Mouse (Mus musculus) urinary bladder, postnatal 36 days (tissue): ENCODE results near the gene Clmp.
"Not testable (repeated sequence)": the region's sequence is repeated elsewhere in the genome, so short reads cannot be mapped to it uniquely, and the experiment has no call there.

Experiments
- DNase-seq, 2 experiments: peaks; one replicate each; pipeline ENCODE4 v3.0.0; 2022; ENCODE audit warnings: low spot score in 2 of 2, mixed read lengths in 1 of 2

Gene Clmp

DNA sequence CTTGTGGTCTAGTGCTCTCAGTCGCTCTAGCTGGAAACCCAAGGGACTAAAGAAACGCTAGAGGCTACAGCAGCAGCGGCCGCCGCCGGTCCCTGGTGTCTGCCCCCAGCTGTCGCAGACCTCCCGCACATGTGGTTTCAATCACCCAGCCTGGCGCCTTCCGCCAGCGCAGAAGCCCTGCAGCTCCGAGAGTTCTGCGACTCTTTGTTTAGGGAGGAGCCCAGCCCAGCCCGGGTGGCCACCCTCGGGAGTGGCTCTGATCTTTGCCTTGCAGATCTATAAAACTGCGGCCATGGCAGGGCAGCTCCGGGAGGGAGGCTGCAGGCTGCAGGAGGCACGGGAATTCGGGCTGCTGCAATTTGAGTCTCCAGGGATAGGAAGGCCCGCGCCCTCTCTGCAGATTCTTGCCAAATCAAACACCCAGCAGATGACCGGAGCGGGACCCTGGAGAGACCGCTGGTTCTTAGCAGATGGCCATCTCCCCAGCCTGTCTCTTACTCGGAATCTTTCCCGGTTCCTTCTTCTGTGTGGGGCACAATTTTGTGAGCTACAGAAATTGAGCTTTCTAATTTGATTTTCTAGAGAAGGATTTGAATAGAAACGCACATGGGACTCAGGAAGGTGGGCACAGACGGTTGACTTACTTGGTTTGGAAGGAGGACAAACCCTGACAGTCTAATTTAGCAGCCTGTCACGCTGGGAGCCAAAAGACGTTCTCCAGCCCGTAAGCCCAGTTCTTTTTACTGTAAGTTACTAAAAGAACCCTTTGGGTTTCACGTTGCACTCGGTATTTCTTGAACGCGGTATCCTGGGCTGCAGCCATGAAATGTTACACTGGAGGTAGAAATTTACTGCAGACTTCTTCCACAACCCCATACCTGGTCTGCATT, 45.2 kb downstream of the Clmp start:
- peak; percentile 68 to 73 for DNase-seq

DNA sequence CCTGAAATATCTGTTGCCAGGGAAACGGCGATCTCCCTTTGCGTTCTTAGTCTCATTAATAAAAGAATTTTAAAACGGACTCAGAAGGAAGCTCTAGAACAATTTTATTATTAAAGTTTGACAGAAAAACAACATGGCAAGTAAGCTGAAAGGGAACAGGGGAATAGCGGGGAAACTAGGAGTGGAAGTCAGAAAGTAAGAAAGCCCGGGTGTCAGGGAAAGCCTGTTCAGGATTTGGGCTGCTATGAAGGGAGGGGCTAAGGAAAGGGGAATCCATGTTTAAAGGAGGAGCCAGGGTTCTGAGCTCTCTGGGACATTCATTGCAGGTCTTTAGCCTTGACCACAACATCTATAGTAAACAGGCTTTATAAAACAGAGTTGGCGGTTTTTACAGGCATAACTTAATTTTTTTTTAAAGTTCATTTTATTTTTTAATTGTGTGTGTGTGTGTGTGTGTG, 45.9 kb downstream of the Clmp start:
- DNase-seq, result no peak

DNA sequence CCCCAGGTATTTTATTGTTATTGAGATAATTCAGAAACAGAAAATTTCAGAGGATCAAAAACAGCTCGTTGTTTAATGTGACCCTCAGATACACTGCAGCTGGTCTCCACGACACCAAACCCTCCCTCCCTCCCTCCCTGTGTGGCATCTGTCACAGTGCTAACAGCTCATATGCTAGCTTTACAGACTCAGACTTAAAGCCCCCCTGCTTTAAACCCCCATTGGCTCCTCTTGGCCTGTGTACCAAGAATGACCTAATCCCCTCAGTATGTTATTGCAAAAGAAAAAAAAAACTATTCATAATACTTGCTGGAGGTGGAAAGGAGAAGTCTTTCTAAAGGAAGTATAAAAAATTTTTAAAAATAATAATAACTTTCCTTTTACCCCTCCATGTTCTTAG, 46.5 kb downstream of the Clmp start:
- DNase-seq, result no peak

DNA sequence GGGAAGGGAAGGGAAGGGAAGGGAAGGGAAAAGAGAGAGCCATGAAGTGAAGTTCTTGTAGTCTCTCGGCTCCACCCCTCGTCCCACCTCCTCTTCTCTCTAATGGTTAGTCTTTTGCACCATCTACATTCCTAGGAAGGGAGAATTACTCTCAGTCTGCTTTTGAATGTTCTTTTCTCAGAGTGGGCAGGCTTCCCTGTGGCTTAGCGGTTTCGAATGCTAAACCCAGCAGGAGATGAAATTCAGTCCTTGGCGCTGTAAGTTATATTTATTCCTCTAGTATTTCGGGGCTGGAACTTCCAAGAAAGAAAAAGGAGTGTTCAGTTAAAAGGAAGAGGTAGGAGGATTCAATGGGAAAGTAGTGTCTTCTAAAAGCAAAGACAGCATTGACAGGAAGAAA, 51.4 kb downstream of the Clmp start:
- no peak for DNase-seq

DNA sequence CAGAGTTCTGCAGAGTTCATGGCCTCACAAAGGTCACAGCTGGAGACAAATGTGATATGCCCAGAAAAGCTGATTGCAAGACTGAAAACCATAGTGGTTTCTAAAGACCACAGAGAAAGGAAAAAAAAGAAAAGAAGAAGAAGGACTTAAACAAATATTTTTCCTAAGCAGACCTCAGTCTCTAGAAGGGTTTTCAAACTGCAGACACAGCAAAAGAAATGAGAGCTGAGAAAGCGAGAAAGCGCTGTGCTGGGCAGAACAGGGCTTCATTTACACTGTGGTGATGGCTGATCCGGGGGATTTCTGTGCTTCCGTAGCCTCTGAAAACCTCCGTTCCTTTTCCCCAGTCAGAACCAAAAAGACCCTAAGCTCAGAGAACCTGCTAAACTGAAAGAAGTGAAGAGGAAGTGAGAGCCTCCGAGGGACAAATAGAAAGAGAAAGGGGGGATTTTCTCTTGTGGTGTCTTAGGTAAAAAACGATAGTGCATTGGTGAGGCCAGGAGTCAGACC, 57.8 kb downstream of the Clmp start:
- DNase-seq, result no peak

DNA sequence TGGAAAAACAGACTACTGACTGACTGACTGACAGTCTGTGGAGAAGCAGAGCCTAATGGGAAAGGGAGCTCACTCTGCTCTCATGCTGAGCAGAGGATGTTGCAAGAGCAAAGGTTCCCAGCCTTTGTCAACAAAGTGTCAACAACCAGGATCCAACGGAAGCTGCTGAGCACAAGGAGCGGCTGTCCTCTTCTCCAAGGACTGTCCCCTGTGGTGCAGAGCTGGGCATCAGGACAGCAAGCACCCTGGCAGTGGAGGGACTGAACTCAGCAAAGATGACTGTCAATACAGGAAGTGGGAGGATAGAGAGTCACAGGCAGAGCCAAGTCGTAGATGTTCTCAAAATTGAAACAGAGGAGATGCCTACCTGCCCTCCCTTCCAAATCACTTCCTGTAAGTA, 58.5 kb downstream of the Clmp start:
- DNase-seq, result no peak

DNA sequence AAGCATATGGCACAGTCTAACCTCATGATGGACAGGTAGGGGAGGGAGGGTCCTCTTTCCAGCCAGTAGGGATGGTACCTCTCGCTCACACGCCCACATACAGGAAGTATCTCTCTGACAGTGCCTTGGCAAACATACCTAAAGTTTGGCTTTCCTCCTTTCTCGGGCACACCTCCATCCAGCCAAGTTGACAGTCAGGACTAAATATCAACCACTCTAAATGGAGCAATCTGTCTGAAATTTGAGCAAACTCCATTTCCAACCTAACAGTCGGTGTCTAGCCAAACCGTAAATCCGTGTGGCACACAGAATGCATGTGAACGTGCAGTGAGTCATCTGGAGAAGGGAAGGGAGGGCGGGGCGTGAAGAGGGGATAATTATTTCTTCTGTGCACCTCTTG, 61.0 kb downstream of the Clmp start:
- no peak for DNase-seq

DNA sequence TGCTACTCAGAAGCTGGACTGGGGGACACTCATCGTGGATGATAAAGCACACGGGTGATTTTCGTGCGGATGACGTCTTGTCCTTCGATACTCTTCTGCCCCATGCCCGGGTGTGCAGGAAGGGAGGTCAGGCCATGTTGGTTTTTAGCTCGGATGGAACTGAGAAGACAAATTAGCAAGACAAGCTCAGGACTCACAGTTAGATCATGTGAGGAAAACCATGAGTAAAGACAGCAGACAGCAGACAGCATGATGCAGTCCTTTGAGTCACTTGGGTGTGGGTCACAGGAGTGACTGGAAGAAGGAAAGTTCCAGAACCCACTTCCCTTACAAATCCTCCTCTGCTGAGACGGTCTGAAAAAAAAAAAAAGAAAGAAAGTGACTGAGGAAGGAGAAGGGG, 61.5 kb downstream of the Clmp start:
- no peak for DNase-seq

DNA sequence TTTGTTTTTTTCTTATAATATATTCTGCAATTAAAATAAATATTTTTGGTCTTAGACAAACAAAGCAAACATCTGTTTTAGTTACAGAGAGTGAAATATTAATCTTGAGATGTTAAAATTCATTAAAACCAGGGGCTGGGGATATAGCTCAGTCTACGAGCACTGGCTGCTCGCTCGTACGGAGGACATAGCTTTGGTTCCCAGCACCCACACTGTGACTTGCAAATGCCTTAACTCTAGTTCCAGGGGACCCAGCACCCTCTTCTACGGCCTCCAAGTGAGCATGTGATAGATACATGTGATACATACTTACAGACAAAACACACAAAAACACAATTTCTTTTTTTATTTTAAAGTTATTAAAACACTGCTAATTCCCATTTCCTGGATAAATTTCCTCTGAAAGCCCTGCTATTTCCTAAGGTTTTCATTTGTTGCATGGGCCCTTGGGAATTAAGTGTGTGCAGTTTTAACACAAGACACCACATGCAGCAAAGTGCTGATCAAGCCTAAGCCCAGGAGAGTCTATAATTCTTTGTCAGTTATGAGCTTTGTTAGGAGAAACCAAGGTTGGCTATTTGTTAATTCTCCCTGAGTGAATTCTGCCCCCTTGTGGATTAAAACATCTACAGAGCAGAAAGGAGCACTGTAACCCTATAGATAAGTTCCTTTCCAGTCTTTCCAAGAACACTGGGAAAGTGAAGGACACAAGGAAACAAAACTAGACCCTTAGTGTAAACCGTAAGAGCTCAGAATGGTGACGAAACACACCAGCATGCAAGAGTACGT, 64.3 kb downstream of the Clmp start:
- DNase-seq, result no peak

DNA sequence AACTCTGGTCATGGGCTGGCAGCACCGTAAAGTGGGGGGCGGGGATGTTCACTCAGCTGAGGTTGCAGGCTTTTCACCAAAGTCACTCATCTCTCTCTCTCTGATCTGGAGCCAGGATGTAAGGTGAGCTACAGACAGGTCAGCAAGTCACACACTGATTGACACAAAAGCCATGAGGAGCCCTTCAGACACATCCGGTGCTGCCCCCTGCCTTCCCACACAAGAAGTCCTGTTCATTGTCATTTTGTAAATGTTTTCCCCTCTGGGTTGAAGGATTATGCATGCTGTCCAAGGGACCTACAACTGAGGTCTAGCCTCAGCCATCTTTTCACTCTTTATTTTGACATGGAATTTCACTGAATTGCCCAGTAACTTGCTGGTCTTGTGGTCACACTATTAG, 66.0 kb downstream of the Clmp start:
- no peak for DNase-seq

DNA sequence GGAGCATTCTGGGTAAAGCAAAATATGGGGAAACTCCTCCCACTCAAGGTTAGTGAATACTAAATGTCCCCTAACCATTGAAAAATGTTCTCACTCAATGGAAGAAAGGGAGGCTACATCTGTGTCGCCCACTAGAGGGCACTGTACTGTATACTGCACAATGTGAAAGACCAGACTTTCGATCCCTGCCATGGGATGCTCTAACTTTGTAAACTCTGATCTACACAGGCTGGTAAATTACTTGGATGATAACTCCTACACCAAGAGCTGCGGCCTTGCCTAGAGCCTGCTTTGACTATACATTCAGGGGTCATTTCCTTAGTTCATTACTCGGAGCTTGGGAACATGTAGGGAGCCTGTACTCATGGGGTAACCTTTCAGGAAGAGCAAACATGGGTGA, 70.6 kb downstream of the Clmp start:
- peak; percentile 40 to 43 for DNase-seq

DNA sequence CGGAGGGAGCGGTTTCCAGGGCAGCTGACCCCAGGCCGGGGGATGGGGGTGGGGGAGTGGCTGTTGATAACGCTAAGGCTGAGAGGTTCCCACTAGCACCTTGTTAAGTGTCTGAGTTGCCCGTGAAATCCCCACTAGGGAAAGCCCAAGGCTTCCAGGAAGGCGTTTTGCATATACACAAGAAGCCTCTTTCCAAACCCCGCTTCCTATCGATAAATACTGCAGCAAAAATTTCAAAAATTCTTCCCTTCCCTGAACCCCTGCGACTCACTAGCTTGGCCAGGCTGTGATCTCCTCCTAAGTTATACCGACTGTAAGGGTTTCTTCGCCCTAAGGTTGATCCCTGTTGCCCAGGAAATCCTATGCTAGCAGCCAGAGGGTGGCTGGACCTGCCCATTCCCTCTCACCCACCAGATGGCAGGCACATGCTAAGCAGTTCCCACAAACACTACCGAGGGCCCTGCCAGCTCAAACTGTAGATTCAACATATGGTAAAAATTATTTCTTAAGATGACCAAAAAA, 71.4 kb downstream of the Clmp start:
- peak; percentile 53 to 59 for DNase-seq

DNA sequence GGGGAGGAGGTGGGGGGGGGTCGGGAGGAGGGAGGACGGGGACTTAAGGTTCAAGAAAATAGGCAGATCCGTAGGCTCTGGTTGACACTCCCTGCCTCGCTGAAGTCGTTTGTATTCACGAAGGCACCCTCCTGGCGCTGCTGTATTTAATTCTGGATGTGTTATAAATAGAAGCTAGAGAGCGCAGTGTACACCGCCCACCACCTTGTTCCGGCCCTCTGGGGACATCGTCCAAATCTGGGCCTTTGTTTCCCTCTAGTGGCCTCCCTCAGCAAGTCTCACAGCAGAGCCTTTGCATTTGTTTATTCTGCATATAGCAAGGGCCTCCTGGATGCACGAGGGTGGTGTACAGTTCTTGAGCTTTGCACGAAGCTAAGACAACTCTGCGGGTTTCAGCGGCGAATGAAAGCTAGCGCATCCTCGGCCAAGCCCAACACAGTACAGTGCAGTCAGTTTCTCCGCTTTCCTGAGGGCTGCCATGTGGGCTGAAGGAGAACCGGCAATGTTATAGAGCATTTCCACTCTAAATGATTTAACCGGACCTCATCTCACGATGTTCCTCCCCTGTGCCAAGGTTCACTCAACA, 72.0 kb downstream of the Clmp start:
- peak; percentile 51 to 73 for DNase-seq

DNA sequence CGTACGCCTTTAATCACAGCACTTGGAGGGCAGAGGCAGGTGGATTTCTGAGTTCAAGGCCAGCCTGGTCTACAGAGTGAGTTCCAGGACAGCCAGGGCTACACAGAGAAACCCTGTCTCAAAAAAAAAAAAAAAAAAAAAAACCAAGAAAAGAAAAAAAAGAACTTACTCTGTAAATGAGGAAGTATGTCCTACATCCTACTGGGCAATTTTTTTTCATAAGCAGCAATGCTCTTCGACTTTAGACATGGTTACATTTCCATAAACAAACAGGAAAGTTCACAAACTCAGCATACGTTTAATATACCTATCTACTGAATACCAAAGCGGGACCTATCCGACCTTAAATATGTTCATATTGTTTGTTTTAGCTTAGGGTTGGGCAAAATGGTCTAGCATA, 76.6 kb downstream of the Clmp start:
- no peak for DNase-seq

DNA sequence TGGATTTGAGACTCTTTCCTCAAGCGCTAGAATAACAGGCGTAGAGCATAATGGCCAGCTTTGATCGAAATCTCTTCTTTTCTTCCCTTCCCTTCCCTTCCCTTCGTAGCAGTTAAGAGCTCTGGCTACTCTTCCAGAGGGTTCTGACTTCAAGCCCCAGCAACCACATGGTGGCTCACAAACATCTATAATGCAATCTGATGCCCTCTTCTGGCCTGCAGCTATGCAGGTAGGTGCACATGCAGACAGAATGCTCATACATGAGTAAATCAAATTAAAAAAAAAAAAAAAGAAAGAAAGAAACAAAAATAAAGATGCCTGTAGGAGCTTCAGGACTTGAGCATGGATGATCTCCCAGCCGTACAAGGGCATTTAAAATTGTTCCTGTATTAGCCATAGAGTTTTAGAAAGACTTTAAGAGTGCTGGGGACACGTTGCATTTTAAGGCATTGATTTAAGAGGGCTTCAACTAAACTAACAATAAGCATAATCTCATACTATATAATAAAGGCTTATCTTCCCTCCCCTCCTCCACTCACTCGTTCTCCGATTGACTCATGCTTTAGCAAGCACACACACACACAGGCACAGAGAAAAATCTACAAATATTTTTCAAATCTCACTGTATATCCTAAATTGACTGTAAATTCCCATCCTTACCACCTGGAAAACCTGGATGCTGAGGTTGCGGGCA, 79.3 kb downstream of the Clmp start:
- no peak for DNase-seq

DNA sequence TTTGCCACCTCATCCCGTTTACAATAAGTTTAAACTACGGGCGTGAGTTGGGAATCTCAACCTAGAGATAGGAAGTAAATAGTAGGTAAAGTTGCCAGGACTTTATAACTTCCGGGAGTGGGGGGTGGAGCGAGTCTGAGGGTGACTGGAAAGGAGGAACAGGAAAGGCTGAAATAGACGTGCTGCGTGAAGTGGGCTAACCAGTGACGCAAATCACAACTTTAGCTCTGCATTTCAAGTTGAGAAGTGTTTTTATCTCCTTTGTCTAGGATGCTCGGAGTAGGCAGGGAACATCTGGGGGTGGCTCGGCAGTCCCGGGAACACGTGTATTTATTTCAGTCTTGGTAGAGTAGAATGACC, 79.8 kb downstream of the Clmp start:
- peak; percentile 46 to 53 for DNase-seq

DNA sequence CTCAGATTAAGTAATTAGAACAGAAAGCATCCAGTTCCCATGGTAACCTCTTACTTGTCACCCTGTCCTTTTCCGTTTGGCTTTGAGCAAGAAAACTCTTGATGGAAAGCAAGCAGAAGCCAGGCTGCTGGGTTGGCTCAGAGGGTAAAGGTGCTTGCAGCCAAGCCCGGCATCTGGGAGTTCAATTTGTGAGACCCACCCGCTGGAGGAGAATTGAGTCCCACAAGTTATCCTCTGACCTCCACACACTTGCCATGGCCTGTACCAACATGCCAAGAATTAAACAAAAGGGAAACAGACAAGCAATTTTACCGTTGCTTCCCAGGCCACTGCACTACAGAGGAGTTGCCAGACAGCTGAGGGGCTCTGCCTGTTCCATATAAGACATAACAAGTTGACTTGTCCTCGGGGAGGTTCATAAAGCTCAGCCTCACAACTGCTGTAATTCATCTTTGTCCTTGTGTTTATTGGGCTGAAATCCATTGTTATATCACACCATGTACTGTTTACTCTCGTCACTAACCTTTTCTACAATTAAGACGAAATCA, 80.4 kb downstream of the Clmp start:
- no peak for DNase-seq

DNA sequence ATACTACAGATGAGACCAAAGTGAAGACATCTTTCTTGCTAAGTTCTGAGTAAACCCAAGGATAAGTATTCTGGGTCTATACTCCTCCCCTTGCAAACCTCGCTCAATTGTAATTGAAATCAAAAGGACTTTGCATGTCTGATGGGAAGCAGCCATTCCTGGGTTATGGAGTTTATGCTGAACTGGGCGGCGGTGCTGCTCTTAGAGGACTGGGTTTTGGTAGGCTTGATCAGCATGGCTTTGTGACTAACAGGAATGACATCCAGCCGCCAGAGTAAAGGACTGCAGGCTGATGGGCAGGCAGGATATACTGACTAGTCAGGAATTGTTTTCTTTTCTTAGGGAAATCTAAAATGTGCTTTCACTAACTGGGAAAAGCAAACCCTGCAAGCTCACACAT, 82.2 kb downstream of the Clmp start:
- no peak for DNase-seq

DNA sequence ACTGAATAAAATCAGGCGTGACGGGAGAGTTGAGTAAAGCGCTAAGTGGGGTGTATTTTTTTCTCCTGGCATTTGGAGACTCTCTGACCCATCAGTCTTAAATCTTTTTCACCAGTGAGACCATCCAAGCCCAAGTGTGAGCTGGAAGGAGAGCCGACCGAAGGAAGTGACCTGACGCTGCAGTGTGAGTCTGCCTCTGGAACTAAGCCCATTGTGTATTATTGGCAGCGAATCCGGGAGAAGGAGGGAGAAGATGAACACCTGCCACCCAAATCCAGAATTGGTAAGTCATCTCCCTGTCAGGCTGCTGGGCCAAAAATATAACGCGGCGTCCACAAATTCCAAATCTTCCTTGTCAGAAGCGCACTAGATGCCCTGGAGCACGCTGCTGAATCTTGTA, 86.5 kb downstream of the Clmp start:
- DNase-seq, result no peak

DNA sequence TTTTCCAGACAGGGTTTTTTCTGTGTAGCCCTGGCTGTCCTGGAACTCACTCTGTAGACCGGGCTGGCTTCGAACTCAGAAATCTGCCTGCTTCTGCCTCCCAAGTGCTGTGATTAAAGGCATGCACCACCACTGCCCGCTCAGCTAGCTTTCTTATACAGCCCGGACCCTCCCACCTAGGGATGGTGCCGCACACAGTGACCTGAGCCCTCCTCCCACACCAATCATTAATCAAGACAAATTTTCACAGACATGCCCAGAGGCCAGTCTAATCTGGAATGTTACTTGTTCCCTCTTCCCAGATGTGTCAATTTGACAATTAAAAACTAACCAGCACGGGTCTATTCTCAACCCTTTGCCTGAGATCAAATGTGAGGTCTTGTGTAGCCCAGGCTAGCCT, 87.4 kb downstream of the Clmp start:
- DNase-seq, result not testable (repeated sequence)

DNA sequence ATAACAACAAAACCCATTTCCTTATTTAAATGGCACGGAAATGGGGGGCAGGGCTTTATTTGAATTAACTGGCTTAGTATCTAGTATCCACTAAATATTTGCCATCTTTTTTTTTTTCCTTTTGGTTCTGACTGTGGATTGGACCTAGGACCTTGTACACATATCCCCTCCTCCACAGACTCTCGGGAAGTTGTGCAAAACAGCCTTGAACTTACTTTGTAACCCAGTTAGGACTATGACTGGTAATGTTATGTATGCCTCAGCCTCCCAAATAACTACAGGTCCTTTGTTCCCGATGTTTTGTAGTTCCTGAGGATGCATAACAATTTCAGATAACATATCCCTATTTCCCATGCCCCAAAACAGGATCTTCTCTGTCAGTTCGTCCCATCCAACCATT, 88.1 kb downstream of the Clmp start:
- no peak for DNase-seq
